Mouse (Mus musculus) forebrain, embryonic 13.5 days (tissue): ENCODE measurements at regions not wholly inside any gene's neighbourhood (a gene's known extent, or its start where the extent isn't known, plus 50 kb on each side); places are given as distances from the start of the nearest gene placed in this dataset.

Experiments used
- ATAC-seq: fragments of 200-750 bp; cut with Nextera tagmentation; 2 replicates; pipeline ENCODE4 v1.8.0; 2017
- H3K27ac ChIP-seq: fragments of 300-500 bp; sonication (generic); 2 replicates; pipeline ENCODE4 v1.5.1; 2015; ENCODE audit warnings: inconsistent platforms, mild to moderate bottlenecking, moderate library complexity
- H3K27me3 ChIP-seq: fragments of 300-500 bp; sonication (generic); 2 replicates; pipeline ENCODE4 v1.6.1; 2015; ENCODE audit warnings: mild to moderate bottlenecking, inconsistent platforms
- H3K36me3 ChIP-seq: fragments of 300-500 bp; sonication (generic); 2 replicates; pipeline ENCODE4 v1.6.1; 2015; ENCODE audit warnings: mild to moderate bottlenecking, inconsistent platforms; ENCODE audit not compliant: poor library complexity, severe bottlenecking
- H3K4me1 ChIP-seq: fragments of 300-500 bp; sonication (generic); 2 replicates; pipeline ENCODE4 v1.6.1; 2015; ENCODE audit warnings: inconsistent platforms
- H3K4me2 ChIP-seq: fragments of 300-500 bp; sonication (generic); 2 replicates; pipeline ENCODE4 v1.6.1; 2015; ENCODE audit warnings: inconsistent platforms, mild to moderate bottlenecking, moderate library complexity
- H3K4me3 ChIP-seq: fragments of 300-500 bp; sonication (generic); 2 replicates; pipeline ENCODE4 v1.5.1; 2015; ENCODE audit warnings: mild to moderate bottlenecking, inconsistent platforms
- H3K9ac ChIP-seq: fragments of 300-500 bp; sonication (generic); 2 replicates; pipeline ENCODE4 v1.6.1; 2015; ENCODE audit warnings: mild to moderate bottlenecking, inconsistent platforms
- H3K9me3 ChIP-seq: fragments of 300-500 bp; sonication (generic); replicated peaks from 2 replicates; pipeline ENCODE4 v1.6.1; 2016; ENCODE audit warnings: inconsistent platforms
- WGBS: fragments of 180-500 bp; shearing (Covaris S2); methylation state at CpG from one replicate; pipeline ENCODE4 v1.1.7; 2015; 5-methylcytosine and 5-hydroxymethylcytosine counted together

- ATAC-seq = no peak
- no peaks in the 10 kb centered on the region for H3K36me3 ChIP-seq
- no peaks in the 10 kb centered on the region for H3K4me1 ChIP-seq
- H3K27me3 ChIP-seq = no peaks in the 10 kb centered on the region
- H3K4me3 ChIP-seq = no peak overlapping the region
- H3K9me3 ChIP-seq = no peaks in the 10 kb centered on the region
- H3K9ac ChIP-seq = no peak overlapping the region
- H3K27ac ChIP-seq = no peak overlapping the region
- no peak overlapping the region for H3K4me2 ChIP-seq
- whole genome bisulfite sequencing = 78% methylated on average over 4 of the region's 4 CpGs
Measured at GRCm38 (mm10) chr4:55670258-55670657, 138.0 kb upstream of the Klf4 start.

- no peak overlapping the region for H3K4me2 ChIP-seq
- no peaks in the 10 kb centered on the region for H3K36me3 ChIP-seq
- no peak overlapping the region for H3K27ac ChIP-seq
- no peaks in the 10 kb centered on the region for H3K9me3 ChIP-seq
- no peak overlapping the region for H3K4me3 ChIP-seq
- H3K27me3 ChIP-seq = no peaks in the 10 kb centered on the region
- no peak for ATAC-seq
- no peak overlapping the region for H3K9ac ChIP-seq
- WGBS = 89% methylated on average over 4 of the region's 4 CpGs
- H3K4me1 ChIP-seq = no peaks in the 10 kb centered on the region; the same call in 1 of the 2 replicates
Measured at GRCm38 (mm10) chr4:55664822-55665221, 132.6 kb upstream of the Klf4 start.

- Histone ChIP-seq H3K4me3 (no peak overlapping the region), H3K27me3 (no peaks in the 10 kb centered on the region), H3K9me3 (no peaks in the 10 kb centered on the region), H3K4me2 (no peak overlapping the region), H3K4me1 (no peaks in the 10 kb centered on the region; the same call in 1 of the 2 replicates), H3K36me3 (no peaks in the 10 kb centered on the region), H3K27ac (no peak overlapping the region), H3K9ac (no peak overlapping the region)
- 35% methylated on average over 5 of the region's 5 CpGs for WGBS
- ATAC-seq = peak; percentile 61; the same call in 1 of the 2 replicates
Measured at GRCm38 (mm10) chr4:55663856-55664255, 131.6 kb upstream of the Klf4 start.

- WGBS = 77% methylated on average over 5 of the region's 5 CpGs
- no peak overlapping the region for H3K4me3 ChIP-seq
- no peak for ATAC-seq
Measured at GRCm38 (mm10) chr4:55662041-55662440, 129.8 kb upstream of the Klf4 start.

DNA sequence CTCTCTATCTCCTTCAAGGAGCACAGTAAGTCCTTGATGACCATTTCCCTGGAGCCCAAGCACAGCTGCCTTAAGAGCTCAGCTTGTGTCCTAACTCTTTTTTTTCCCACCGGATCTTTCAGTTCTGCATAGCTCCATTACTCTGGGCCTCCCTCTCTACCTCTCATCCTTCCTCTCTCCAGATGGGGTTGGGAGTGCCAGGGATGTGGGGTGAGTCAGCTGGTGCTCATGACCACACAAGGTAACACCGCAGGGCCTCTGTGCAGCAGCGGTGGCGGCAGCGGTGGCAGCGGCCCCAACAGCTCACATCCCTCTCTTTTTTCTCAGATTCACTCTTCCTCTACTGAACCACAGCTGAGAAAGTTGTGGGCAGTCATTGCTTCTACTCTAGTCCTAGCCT is 126.6 kb upstream of the Klf4 start:
- no peak overlapping the region for H3K27ac ChIP-seq
- H3K9me3 ChIP-seq = no peaks in the 10 kb centered on the region
- H3K27me3 ChIP-seq = no peaks in the 10 kb centered on the region
- no peaks in the 10 kb centered on the region; the same call in 1 of the 2 replicates for H3K4me1 ChIP-seq
- 95% methylated on average over 6 of the region's 6 CpGs for WGBS
- ATAC-seq = no peak
- no peak overlapping the region for H3K4me3 ChIP-seq
- H3K4me2 ChIP-seq = no peak overlapping the region
- no peaks in the 10 kb centered on the region for H3K36me3 ChIP-seq
- H3K9ac ChIP-seq = no peak overlapping the region

More at GRCm38 (mm10) chr4:55662041-55662440, 129.8 kb upstream of the Klf4 start:
- no peaks in the 10 kb centered on the region for H3K27me3 ChIP-seq
- no peaks in the 10 kb centered on the region; the same call in 1 of the 2 replicates for H3K4me1 ChIP-seq
- no peak overlapping the region for H3K9ac ChIP-seq
- no peaks in the 10 kb centered on the region for H3K36me3 ChIP-seq
- H3K4me2 ChIP-seq = no peak overlapping the region
- H3K9me3 ChIP-seq = no peaks in the 10 kb centered on the region
- H3K27ac ChIP-seq = no peak overlapping the region

DNA sequence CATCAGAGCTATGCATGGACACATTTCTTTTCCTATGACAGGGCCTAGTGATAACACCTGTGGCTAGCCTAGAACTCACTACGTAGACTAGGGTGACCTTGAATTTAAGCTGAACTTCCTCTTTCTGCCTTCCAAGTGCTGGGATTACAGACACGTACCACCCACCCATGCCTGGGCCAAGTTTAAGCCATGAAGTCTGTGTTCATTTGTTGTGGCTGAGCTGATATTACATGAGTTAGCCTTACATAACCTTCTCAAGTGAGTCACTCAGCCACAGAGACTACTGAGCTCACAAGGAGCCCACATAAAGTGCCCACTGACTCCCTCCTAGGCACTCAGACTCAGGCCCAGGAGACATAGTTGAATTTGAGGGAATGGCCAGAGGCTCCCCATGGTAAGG is 123.1 kb upstream of the Klf4 start:
- Histone ChIP-seq H3K4me2 (no peak overlapping the region), H3K4me3 (no peak overlapping the region), H3K4me1 (peaks cover 14% of the 10 kb centered on the region), H3K27ac (no peak overlapping the region), H3K9ac (no peak overlapping the region), H3K9me3 (no peaks in the 10 kb centered on the region), H3K36me3 (no peaks in the 10 kb centered on the region), H3K27me3 (peaks cover 6% of the 10 kb centered on the region; the same call in 1 of the 2 replicates)
- 91% methylated on average over 2 of the region's 2 CpGs for WGBS
- ATAC-seq = no peak

- Histone ChIP-seq H3K9ac (no peak overlapping the region), H3K4me1 (peaks cover 21% of the 10 kb centered on the region), H3K4me3 (no peak overlapping the region), H3K27me3 (peaks cover 6% of the 10 kb centered on the region; the same call in 1 of the 2 replicates), H3K27ac (no peak overlapping the region), H3K4me2 (no peak overlapping the region), H3K9me3 (no peaks in the 10 kb centered on the region), H3K36me3 (no peaks in the 10 kb centered on the region)
- ATAC-seq = no peak
- 81% methylated on average over 5 of the region's 5 CpGs for WGBS
Measured at GRCm38 (mm10) chr4:55652628-55653027, 120.4 kb upstream of the Klf4 start.

DNA sequence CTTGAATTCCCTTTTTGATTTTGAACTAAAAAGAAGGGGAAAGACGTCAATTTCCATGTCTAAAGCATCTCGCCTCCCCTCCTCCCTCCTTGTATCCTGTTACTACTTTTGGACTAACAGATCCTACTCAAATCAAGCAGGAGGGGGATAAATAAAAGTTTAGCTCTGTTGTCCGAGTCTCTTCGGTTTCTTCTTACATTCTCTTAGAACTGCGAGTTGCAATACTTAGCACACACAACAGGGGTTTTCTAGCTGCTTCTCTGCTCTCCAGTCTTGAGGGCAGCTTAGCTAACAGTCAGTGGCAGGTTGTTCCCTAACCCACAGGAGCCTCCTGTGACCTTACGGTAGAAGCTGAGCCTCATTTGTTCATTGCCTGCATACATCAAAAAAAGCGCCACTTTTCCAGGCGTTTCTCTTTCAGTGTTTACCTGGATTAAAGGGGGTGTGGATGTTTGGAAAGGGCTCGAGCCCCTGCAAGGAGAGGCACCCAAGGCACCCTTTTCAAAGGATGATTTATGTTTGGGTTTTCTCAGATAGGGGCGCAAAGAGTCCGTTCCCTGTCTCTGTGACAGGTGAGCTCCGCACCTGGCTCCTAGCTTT is 119.6 kb upstream of the Klf4 start:
- H3K4me1 ChIP-seq = peaks cover 21% of the 10 kb centered on the region
- peak overlapping the region; percentile 82; the same call in 1 of the 2 replicates for H3K27ac ChIP-seq
- ATAC-seq = peak; percentile 28; the same call in 1 of the 2 replicates
- H3K27me3 ChIP-seq = peaks cover 6% of the 10 kb centered on the region; the same call in 1 of the 2 replicates
- no peaks in the 10 kb centered on the region for H3K36me3 ChIP-seq
- peak overlapping the region; percentile 59 for H3K4me3 ChIP-seq
- H3K9ac ChIP-seq = peak overlapping the region; percentile 75
- H3K4me2 ChIP-seq = peak overlapping the region; percentile 75
- 17% methylated on average over 12 of the region's 12 CpGs for WGBS
- no peaks in the 10 kb centered on the region for H3K9me3 ChIP-seq

DNA sequence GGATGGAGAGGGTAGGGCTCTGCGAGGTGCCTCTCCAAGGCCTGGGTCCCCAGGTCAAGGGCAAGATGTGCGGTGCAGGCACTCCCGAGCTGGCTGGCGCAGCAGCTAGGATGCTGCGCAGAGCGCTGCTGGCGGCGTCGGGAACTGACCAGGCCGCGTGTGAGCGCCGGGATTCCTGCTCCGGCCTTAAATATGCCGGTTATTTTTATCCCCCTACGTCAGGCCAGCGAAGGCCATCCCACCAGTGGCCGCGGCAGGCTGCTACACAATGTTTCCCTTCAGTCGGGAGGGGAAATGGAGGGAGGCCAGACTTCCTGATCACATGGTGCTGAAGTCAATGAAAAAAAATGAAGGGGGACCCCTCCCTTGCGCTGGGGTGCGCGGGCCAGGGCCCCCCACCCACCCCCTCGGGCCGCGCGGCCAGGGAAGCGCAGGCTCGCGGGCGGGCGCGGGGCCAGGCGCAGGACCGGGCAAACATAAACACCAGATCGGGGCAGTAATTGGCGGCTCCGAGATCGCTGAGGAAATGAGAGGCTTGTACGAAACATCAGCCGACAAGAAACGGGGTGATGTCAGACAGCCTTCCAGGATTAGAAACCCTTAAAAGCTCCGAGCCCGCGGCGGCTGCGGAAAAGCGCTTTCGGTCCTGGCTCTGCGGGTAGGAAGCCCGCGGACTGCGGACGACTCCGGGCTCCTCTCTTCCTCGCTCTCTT is 118.9 kb upstream of the Klf4 start:
- H3K4me1 ChIP-seq = peaks cover 21% of the 10 kb centered on the region
- peaks cover 6% of the 10 kb centered on the region; the same call in 1 of the 2 replicates for H3K27me3 ChIP-seq
- peak overlapping the region; percentile 75 for H3K4me2 ChIP-seq
- H3K36me3 ChIP-seq = no peaks in the 10 kb centered on the region
- H3K4me3 ChIP-seq = peak overlapping the region; percentile 59
- ATAC-seq = peak; percentile 85
- no peaks in the 10 kb centered on the region for H3K9me3 ChIP-seq
- WGBS = under 1% methylated on average over 56 of the region's 56 CpGs
- peak overlapping the region; percentile 75 for H3K9ac ChIP-seq
- peak overlapping the region; percentile 82 for H3K27ac ChIP-seq

- Histone ChIP-seq H3K9ac (no peak overlapping the region), H3K4me2 (no peak overlapping the region), H3K4me3 (no peak overlapping the region), H3K4me1 (peaks cover 22% of the 10 kb centered on the region), H3K36me3 (no peaks in the 10 kb centered on the region), H3K9me3 (no peaks in the 10 kb centered on the region), H3K27ac (no peak overlapping the region), H3K27me3 (peaks cover 6% of the 10 kb centered on the region; the same call in 1 of the 2 replicates)
- 0 out of 2 replicates have a peak, but pooled peaks have one; percentile 9 for ATAC-seq
- WGBS = 58% methylated on average over 7 of the region's 7 CpGs
Measured at GRCm38 (mm10) chr4:55650186-55650585, 117.9 kb upstream of the Klf4 start.

DNA sequence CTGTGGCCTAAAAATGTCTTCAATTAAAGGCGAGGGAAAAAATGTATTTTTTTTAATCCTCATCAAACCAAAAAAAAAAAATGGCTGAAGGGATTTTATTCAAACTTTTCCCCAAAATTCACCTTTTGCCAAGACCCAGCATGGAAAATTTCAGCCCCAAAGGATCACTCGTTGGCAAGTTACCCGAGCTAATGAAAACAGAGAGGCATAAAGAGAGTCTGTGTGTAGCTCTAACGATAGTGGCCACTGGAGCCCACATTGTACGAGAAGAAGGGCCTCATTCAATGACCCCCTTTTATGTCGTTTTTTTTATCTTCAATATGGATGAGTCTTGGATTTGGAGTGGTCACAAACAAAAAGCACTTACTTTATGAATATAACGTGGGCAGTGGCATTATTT is 116.1 kb upstream of the Klf4 start:
- H3K4me3 ChIP-seq = no peak overlapping the region

GRCm38 (mm10) chr4:55645432-55645831 is 113.2 kb upstream of the Klf4 start:
- Histone ChIP-seq H3K27me3 (no peaks in the 10 kb centered on the region), H3K4me3 (no peak overlapping the region), H3K27ac (no peak overlapping the region), H3K9ac (no peak overlapping the region), H3K9me3 (no peaks in the 10 kb centered on the region), H3K4me2 (no peak overlapping the region), H3K36me3 (no peaks in the 10 kb centered on the region), H3K4me1 (peaks cover 11% of the 10 kb centered on the region; the same call in 1 of the 2 replicates)
- 0 out of 2 replicates have a peak, but pooled peaks have one; percentile 23 for ATAC-seq
- WGBS = 85% methylated on average over 3 of the region's 3 CpGs

More for the DNA sequence above, 116.1 kb upstream of the Klf4 start:
- H3K27ac ChIP-seq = no peak overlapping the region
- peaks cover 6% of the 10 kb centered on the region; the same call in 1 of the 2 replicates for H3K27me3 ChIP-seq
- H3K4me1 ChIP-seq = peaks cover 25% of the 10 kb centered on the region
- H3K9me3 ChIP-seq = no peaks in the 10 kb centered on the region
- H3K4me2 ChIP-seq = no peak overlapping the region
- H3K9ac ChIP-seq = no peak overlapping the region
- 28% methylated on average over 7 of the region's 7 CpGs for WGBS
- no peak for ATAC-seq
- H3K36me3 ChIP-seq = no peaks in the 10 kb centered on the region
